Mouse (Mus musculus): Measurements from ENCODE around the gene Tigd3.

GRCm38 (mm10) chr19:5850860-5851259 lies 43.1 kb downstream of the Tigd3 start:
- TF ChIP-seq POLR2AphosphoS5 (IDR thresholded peaks at IDR 0.05; ENCODE audit: insufficient replicate concordance, low read depth, low read length) (no peak), CTCF (IDR thresholded peaks at IDR 0.05; ENCODE audit: low read depth, low read length) (no peak), GATA1 (IDR thresholded peaks at IDR 0.05; ENCODE audit: borderline replicate concordance, low read length) (no peak)
